Mouse (Mus musculus) lung, postnatal 36 days (tissue): Measurements from ENCODE around the gene Zfand3.
A peak's percentile ranks its signal among the peaks of the same experiment; 100 is the strongest.

ENCODE experiments used
- DNase-seq: peaks from one replicate; pipeline ENCODE4 v3.0.0; 2022; ENCODE audit warnings: mixed read lengths

The Zfand3 gene

DNA sequence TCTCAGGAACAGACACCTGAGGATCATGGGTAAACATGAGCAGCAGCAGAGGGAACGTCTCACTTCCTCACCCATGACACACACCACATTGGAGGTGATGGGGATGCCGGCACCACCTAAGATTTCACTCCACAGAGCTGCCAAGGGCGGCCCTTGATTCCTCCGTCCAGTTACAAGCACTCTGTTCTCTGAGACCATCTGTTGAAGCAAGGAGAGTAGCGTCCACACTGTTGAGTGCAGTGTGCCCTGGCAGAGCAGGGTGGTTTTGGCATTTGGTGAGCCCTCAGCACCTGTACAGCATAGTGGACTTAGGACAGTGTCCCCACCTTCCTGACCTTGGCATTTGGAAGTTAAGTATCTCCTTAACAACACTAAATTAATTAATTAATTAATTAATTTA is 107.0 kb downstream of the Zfand3 start:
- DNase-seq = no peak

DNA sequence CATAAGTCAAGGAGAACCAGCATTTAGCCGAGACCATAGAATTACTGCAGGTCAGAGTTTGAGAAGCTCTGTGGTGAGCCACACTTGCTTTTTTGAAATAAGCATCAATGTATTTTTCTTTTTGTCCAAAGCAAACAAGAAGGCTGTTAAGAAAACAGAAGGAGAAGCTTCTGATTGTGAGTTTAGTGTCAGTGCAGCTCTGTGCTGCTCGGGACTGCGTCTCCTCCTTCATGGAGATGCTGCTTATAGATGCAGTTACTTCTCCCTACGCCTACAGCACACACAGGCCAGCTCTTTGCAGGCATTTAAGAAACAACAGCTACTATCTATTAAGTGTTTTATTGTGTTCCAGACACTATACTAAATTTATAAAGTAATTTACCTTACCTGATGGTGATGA is 107.5 kb downstream of the Zfand3 start:
- no peak for DNase-seq

DNA sequence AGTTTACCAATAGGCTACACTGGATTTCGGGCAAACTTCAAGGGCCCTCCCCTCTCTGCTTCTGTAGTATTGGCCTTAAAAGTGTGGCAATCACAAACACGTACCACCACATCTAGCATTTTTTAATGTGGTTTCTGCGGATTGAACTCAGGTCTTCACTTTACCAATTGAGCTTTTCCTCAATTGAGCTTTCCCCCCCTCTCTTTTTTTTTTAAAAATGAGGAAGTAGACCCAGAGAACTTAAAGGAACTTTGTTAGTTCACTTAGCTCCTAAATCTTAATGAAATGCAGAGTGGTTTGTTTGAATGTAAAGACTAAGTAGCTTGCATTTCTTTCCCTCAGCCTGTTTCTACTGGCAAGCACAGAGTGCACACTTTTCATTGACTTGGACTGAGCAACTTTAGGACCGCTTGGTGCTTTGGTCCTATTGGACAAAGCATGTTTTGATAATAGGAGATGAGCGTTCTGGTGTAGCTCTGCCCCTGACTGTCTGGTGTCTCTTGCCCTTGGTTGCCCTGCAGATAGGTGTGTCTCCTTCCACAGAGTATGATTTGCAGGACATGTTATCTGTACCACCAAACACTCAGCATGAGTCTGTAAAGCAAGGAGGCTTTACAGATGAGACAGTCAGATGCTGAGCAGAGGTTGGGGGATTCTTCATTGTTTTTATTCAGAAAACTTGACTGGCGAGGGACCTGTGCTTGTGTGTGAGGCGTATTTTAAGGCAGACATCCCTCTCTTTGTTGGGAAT is 108.2 kb downstream of the Zfand3 start:
- DNase-seq = no peak

DNA sequence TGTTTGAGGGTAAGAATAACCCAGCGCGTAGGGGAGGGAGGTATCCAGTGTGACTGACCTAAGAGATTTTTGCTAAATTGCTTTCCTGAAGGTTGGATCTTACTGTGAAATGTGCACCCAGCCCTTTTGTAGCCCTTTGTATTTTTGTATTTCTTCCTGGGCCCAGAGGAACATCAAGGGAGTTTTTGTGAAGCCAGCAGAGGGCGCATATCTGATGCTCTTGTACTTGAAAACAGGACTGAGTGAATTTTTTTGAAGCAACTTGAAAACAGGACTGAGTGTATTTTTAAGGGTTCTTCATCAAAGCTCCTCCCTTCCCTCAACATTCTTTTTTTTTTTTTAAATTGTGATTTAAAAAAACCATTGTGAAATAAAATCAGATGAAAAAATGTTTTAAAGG is 110.2 kb downstream of the Zfand3 start:
- DNase-seq = peak; percentile 82

DNA sequence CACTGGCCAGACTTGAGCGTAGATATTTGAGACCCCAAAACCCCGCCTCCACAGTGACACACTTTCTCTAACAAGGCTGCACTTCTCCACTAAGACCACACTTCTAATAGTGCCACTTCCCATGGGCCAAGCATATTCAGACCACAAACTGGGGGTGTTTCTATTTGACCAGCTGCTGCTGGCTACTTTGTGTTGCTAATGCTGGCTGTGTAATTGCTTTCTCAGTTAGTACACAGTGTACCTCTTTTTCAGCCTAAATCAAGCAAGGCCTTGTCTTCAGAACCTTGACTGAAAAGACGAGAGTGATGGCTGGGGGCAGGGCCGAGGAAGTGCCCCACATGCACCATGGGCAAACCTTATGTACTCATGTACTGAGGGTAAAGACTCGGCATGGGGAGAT is 111.7 kb downstream of the Zfand3 start:
- DNase-seq = no peak

DNA sequence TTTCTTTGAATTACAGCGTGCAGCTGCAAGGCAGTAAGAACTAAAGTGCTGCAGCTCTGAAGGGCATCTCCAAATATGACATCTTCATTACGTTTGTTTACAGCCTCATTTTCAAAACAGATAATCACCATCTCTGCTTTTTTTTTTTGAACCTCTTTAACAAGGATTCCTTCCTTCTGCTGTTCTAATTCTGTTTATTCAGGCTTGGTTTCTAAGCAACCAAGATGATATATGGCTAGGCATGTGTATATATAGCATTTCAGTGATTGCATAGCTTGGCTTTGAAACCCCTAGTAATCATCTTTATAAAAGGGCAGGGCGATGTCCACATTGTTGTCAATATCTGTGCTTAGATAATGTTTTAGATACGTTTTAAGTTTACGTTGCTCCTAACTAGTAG is 113.5 kb downstream of the Zfand3 start:
- DNase-seq = no peak

DNA sequence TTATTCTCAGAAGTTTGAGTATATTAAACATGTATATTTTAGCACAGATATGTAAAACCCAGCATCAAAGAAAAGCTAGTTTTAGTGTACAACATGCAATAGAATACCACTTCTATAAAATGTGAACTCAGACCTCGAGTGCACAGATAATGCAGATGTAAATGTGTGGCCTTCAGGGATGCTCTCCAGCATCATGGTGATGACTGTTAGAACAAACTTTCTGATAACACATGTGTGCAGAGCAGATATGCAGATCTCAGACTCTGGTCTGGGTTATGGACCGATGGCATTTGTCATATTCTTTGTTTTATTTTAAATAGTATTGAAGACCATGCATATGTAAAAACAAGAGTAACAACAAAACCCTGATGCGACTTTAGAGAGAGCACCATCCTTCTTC is 117.7 kb downstream of the Zfand3 start:
- DNase-seq = no peak

DNA sequence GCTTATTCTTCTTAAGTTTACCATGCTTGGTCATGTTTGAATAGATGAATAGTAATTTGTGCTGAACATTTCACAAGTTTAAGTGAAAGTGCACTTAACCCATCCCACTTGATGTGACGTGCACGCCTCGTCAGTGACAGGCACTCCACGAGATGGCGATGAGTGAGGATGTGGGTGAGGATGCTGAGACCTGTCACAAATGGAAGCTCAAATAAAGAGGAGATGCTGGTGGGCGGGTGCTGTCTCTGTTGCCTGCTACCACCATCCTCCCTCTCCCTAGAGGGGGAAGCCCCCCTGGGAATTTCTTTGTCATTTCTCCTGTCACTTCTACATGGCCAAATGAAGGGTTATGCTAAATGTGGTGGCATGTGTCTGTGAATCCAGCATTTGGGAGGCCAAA is 123.9 kb downstream of the Zfand3 start:
- no peak for DNase-seq

DNA sequence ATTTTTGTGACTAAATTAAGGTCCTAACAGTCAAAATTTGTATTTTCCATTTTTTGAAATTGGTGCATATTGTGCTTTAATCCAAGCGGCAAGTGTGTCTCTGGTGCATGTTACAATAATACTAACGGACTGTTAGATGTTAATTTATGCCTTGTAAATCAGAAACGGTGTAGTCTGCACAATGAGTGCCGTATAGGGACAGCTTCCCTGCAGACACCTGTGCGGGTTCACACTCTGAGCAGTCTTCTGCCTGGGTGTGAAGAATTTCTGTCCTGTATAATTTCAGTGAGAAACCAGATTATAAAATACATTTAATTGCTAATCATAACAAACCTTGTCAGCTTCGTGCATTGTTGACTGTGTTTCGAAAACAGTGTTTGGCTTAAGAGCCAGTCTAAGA is 124.7 kb downstream of the Zfand3 start:
- no peak for DNase-seq

DNA sequence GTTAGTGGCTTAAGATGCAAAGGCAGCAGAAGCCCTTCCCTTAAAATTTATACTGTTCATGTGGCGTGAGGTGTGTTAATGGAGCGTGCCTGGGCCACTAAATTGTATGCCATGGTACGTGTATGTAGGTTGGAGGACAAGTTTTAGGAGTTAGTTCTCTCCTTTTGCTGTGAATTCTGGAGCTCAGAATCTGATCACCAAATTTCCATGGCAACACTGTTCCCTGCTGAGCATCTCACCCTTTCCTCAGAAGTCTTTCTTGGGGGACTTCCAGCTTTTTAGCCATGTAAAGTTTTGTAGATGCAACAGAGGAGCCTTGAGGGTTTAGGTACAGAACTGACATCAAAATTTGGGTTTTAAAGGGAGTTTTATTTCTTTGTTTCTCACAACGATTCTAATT is 125.8 kb downstream of the Zfand3 start:
- no peak for DNase-seq

DNA sequence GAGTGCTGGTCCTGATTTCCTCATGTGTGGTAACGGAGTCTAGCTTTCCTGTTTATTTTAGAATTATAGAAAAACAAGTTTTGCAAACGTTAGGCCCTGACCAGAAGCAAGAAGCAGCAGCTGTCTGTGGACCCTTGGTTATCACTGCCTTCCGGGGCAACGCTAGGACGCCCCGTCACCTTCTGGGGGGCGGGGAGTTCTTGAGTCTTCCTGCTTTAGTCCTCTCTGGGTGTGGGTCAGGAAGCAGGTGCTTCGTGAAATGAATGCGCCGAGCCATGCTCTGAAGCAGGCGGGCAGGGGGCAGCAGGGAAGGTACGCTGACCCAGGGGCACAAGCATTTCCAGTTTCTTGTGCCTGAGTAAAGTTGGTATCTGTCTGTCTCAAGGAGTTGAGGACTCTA is 129.1 kb downstream of the Zfand3 start:
- DNase-seq = no peak

DNA sequence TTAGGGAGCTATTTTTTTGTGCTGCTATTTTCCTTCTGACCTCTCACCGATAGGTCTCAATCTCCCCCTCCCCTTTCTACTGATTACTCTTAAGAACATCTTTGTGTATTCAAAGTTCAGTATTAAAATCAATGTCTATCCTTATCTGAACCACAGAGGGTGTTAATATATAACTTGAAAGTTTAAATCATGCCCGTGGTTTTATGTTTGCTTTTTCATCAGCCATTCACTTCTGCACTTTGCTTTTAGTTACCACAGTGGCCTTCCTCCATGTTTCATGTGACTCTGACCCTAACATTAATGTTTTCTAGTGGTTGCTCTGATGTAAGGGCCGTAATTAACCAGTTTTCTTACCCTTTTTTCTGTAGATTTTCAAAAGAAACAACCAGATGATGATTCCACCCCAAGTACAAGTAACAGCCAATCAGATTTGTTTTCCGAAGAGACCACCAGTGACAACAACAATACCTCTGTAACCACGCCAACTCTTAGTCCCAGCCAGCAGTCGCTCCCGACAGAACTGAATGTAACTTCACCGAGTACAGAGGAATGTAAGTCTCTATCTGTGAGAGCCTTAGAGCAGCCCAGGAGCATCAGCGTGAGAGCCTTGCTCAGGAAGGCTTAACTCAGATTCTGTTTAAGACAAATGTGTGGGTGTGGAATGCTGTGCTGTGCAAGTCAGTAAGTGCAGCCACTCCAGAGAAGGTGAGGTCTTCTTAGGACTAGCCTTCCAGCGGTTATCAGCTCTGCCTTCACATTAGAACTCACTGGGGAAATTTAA is 130.6 kb downstream of the Zfand3 start:
- DNase-seq = no peak

DNA sequence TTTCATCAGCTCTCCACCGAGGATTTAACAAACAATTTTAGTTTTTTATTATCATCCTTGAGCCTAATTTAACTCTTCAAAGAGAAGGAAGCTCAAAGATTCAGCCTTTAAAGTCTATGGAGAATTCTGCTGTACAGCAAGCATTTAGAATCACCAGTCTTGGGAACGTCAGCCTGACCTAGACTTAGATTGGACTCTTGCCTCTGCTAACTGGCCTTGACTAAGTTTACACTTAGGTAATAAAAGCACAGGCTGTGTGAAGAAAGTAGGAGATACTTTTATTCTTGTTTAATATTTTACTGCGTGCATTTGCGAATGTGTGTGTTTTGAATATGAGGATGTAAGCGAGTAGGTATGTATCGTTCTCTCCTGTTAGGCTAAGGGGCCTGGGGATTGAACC is 131.4 kb downstream of the Zfand3 start:
- DNase-seq = no peak

DNA sequence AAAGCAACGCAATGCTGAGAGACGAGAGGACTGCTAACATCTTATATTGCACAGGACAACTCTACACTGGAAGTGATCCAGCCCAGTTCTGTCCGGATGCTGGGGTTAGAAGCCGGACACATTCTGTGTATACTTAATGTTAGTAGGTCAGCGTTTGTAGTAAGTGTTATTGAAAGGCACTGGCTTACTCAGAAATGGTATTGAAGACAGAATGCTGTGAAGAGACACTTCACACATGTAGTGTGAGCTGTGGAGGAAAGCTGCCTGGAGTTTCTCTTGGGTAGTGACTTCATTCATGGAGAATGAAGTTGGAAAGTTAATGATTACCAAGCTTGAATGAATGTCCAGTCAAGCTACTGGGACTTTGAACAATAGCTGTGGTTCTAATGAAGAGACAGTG is 132.2 kb downstream of the Zfand3 start:
- DNase-seq = peak; percentile 45

DNA sequence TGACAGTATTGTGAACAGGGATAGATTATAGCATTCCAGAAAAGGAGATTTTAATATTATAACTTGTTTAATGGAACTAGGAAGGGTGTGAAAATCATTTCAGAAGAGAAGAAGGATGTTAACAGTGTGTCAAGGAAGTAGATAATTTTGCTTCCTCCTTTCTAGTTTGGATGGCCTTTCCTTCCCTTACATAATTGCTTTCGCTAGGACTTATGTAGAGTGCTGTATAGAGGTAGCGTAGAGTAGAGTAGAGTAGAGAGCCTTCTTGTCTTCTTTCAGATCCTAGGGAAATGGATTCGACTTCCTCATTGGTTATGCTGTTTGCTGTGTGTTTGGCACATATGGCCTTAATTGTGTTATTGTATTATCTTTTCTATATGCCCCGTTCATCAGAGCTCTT is 132.6 kb downstream of the Zfand3 start:
- no peak for DNase-seq

DNA sequence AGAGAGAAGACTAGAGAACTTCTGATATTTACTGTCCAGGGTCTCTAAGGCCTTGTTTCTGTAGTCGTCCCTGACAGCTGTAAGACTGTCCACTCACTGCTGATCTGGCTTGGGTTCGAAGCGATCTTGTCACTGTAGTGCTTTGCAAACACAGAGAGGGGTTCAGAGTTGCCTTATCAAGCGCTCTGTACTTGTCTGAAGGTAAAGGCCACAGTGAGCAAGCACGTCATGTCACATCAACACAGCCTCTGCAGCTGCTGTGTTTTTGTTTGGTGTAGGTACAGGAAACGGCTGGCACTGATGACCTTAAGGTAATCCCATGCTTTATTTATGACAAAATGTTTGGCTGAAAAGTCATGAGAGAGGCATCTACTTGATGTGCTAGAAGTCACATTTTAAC is 139.6 kb downstream of the Zfand3 start:
- DNase-seq = no peak

DNA sequence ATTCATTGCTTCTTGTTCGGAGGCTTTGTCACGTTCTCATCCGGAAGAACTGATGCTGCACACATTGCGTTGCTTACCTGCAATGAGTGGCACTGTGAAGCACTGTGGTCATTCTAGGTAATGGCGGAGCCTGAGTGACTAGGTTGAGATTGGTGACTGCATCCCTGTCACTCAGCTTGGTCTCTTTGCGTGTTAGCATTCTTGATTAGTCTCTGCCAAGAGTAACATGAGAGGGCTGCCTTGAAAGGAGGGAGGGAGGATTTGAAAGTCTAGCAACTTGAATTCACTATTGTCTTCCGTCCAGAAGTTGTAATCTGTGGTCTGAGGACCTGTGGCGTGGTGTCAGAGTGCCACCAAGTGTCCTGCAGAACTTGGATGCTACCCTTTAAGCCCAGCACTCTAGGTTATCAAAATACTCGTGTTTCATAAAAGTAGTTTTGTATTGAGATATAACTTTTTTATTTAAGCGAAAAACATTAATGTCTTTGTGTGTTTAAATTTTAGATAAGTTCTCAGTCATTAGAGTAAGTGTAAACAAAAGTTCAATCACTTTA is 141.1 kb downstream of the Zfand3 start:
- DNase-seq = no peak

DNA sequence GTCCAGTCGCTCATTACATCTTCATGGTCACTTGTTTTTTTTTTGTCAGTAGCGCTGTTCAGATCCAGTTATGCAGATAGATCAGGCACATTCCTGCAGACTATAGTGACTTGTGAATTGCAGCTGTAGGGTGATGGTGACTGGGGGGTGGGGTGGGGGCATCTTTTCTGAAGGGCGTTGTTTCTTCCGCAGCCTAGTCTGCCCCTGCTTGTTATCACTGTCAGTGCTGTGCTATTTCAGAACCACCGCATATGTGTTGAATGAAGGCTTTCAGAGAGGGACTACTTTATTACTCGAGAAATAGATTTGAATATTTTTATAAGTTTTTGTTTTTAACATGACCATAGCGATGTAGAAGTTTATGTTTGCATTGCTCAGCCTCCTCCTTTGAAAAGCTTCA is 142.0 kb downstream of the Zfand3 start:
- no peak for DNase-seq

DNA sequence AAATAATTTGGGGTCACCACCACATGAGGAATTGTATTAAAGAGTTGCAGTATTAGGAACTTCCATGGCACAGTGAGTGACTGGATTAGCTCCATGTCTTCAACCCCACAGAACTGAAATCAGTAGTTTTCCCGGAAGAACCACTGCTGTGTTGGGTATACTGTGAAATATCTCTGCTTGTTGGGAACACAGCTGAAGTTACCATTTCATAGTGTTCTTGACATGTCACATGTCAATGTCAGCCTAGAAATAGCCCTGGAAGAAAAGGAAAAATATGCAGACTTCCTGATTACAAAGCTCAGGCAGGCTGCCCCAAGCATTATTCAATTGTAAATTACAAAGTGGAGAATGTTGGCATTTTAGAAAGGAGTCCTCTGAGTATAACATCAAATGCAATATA is 143.4 kb downstream of the Zfand3 start:
- peak; percentile 37 for DNase-seq

DNA sequence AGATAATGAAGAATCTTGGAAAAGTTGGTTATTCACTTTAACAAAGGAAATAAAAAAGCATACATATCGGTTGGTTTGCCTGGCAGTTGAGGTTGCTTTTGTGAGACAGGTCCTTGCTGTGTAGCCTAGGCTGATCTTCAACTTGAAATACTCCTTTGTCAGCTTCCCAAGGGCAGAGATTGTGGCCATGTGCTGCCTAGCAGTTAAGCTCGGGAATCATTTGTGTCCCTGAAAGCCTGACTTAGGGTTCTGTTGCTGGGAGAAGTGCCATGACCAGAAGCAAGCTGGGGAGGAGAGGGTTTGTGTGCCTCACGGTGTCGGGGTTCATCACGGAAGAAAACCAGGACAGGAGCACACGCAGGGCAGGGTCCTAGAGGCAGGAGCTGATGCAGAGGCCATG is 143.8 kb downstream of the Zfand3 start:
- DNase-seq = no peak

DNA sequence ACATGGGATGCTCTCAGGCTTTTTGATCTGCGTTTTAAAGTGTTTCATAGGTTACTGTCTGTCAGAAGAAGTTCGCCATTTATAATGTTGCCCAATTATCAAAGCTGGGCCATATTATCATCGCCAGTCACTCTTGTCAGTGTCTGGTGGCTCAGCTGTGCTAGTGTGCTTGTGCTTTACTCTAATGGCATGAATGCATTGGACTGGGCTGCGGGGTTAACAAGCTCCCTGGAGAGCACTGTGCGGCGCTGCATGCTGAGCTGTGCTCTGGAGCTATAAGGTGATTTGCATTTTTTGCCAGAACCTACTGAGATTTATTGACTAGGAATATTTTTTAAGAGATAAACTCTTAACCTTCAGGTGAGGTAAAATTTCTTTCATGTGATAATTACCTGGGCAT is 145.4 kb downstream of the Zfand3 start:
- no peak for DNase-seq

DNA sequence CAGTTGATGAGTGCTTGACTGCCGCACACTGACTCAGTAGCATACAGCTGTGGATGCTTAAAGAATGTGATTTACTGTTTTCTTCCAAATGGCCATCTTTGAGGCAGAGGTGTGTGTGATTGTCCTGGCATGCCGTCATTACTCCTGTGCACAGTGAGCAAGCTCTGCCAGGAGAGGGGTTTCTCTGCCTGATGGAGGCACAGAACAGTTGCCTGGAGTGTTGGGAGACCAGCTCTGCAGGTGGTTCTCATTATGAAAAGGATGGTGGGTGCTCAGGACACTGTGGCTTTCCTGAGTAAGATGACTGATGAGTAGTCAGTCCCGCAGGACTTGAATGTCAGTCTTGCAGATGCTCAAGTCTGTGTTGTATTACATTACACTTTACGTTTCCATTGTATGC is 149.6 kb downstream of the Zfand3 start:
- DNase-seq = no peak

DNA sequence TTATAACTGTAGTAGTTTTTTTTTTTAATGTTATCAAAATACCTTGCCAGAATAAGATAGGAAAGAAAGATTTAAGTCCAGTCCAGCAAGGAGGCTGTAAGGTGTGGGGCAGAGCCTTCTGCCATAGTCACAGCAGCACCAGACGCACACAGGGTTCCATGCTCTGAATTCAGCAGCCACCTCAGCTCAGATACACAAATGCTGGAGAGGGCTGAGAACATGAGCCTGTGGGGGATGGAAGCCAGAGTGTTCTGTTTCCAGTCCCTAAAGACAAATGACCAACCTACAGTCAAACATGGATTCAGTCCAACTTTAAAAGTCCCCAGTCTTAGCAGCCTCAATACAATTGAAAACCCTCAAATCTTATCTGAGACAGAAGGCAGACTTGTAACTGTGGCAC is 150.3 kb downstream of the Zfand3 start:
- no peak for DNase-seq

DNA sequence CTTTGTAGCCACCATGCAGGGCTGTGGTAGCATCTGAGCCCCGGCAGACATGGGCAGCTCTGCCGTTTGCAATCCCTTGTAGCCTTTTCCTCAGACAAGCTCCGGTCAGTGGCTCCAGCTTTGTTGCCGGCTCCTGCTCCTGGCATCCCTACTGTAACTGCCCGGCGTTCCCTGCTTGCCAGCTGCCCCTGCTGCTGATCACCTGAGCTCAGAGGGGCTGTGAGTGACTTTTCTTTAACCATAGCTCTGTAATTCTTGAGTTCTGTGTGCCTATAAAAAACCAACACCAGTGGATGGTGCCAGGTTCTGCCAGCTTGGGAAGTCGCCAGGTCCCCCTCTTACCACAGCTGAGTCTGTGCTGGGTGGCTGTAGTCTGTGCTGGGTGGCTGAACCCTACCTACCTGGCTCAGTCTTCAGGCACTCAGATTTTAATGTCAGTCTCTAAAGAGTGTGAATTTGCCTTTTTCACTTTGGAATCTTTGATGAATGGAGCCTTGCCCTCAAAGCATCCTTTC is 150.9 kb downstream of the Zfand3 start:
- no peak for DNase-seq
